7 mouse cellular contexts compared by ENCODE assay signal in the genomic region with DNA sequence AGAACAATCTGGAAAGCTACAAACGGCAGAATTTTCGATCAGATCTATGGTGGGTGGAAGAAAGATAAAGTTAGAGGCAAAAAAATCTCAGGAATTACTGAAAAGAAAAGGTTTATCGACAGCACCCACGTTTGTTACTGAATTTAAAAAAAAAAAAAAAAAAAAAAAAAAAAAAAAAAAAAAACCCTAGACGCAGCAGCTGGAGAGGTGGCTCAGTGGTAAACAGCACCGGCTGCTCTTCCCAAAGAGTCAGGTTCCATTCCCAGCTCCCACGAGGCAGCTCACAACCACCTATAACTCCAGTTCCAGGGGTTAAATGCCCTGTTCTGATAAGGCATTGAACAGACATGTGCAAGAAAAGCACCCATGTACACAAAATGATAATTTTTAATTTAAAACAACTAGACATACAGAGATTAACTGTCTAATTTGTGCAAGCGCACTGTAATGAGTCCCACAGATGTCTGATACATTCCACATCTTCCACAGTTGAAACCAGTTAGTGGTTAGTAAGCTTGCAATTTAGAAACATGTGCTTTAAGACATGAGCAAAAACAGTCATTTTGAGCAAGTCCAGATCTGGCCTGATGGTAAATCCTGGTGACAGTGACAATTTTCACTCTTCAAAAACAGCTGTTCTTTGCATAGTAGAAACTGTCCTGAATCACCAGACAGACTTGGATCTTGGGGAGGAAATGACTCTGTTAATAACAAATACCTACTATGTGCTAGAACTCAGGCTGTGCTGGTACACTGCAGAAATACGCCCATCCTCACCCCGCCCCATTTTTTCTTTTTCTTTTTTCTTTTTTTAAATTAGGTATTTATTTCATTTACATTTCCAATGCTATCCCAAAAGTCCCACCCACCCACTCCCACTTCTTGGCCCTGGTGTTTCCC.
"Had no signal": no experiment of that assay in that cellular context is flagged by ENCODE, and none has a peak within 500 bp of the region (broad histone marks: within the 10 kb centered on the region; RNA-seq: fewer than 3 reads in every experiment).

No protein-coding gene starts in this region.

- H3K9ac ChIP-seq: kidney, embryonic 15.5 days; liver, embryonic 14.5 days; midbrain, embryonic 12.5 days had no signal

- H3K9me3 ChIP-seq: kidney, embryonic 15.5 days; midbrain, embryonic 12.5 days had no signal

- H3K4me2 ChIP-seq: kidney, embryonic 15.5 days; midbrain, embryonic 12.5 days had no signal

- H3K27me3 ChIP-seq: kidney, embryonic 15.5 days; midbrain, embryonic 12.5 days had no signal

- H3K4me3 ChIP-seq: kidney, embryonic 15.5 days; midbrain, embryonic 12.5 days had no signal

- DNase-seq: lung, adult 18-20 months; right cerebral cortex, adult 18-20 months; right cerebral cortex, postnatal 25 days; thymus, postnatal 4 days had no signal

- H3K4me1 ChIP-seq: midbrain, embryonic 12.5 days had no signal

- H3K27ac ChIP-seq: kidney, embryonic 15.5 days; liver, embryonic 14.5 days; midbrain, embryonic 12.5 days had no signal

- H3K36me3 ChIP-seq: kidney, embryonic 15.5 days; midbrain, embryonic 12.5 days had no signal
